Mouse (Mus musculus) CH12F3 (cell line): Measurements from ENCODE around the gene Papss1.

Experiments used
- in situ Hi-C: fragments of 300-500 bp; cut with MboI; formaldehyde crosslinking; loops from 2 replicates; pipeline ENCODE4 v1.14.3; 2020; ENCODE audit warnings: low sequenced_read_pairs

Gene Papss1

GRCm38 (mm10) chr3:131580040-131580439, 15.5 kb downstream of the Papss1 start:
- in situ Hi-C loops, result no loop called here

- in situ Hi-C loops, result no loop called here
These were observed 16.5 kb downstream of the Papss1 start for GRCm38 (mm10) chr3:131581096-131581495.

GRCm38 (mm10) chr3:131586818-131587217, 22.2 kb downstream of the Papss1 start:
- in situ Hi-C loops, result no loop called here

GRCm38 (mm10) chr3:131587959-131588358, 23.4 kb downstream of the Papss1 start:
- in situ Hi-C loops, result no loop called here

- in situ Hi-C loops, result no loop called here
These were observed 28.7 kb downstream of the Papss1 start for GRCm38 (mm10) chr3:131593143-131593798.

GRCm38 (mm10) chr3:131594361-131594760, 29.8 kb downstream of the Papss1 start:
- in situ Hi-C loops, result no loop called here

DNA sequence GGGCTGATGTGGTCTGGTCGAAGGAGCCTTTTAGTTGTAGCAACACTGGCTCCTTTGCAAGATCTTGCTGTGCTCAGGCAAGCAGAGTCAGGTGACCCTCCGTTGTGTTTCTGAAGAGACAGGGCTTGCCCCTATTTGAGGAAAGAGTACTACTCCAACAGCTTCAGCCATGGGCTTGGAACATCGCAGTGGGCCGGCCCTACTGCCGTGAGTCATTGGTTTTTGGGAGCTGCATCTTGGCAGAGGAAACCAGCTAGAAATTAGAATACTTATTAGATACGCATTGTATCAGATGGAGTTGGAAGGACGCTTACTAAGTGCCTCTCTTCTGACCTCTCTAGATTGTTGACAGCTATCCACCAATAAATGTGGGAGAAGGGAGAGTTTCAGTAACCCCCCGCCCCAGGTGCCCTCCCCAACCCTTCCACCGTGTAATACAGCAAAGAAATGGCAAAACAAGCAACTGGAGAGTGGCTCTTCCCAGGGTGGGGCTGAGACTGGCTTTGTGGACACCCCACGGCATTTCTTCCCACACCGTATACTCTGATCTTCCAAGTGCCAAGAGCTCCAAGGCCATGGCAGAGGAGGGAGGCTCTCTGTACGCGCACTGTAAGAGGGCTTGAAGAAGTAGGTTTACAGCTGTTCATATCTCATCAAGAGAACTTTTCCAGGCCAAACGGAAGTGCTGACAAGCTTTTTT, 31.1 kb downstream of the Papss1 start:
- in situ Hi-C loops, result no loop called here

DNA sequence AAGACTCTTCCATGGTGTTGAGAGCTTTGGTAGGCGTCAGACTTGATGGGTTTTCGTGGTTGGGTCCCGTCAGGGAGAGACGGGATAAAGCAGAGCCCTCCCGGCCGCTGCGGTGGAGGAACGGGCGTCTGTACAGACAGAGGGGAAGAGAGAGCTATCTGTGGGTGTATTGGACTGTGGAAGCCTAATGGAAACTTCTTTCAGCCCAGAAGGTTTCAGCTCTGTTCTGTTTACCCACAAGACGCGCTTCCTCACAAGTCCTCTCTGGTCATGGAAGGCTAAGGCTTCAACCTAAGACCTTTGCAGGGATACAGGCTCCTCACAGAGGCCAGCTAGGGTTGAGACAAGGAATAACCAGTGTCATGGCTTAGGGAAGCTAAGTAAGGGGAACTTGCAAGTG, 36.2 kb downstream of the Papss1 start:
- in situ Hi-C loops, result no loop called here

- in situ Hi-C loops, result no loop called here
These were observed 36.8 kb downstream of the Papss1 start for GRCm38 (mm10) chr3:131601366-131601765.

- in situ Hi-C loops, result no loop called here
These were observed 38.4 kb downstream of the Papss1 start for GRCm38 (mm10) chr3:131602995-131603414.

DNA sequence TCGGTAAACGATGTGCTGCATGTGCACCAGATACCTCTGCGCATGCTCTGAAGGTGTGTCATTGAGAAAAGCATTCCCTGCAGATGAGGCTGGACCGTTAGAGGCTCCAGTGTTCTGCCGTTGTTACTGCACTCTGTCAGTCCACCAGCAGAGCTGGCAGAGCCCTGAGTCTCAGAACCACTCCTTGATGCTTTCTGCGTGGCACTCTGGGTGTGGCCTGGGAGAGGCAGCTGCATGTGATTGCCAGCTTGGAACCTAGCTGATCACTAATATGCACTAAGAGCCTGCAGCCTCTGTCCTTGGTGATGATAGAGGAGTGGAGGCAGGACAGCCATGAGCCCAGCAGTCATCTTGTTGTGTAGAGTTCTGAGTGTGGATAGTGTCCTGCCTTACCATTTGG, 43.5 kb downstream of the Papss1 start:
- in situ Hi-C loops, result no loop called here

DNA sequence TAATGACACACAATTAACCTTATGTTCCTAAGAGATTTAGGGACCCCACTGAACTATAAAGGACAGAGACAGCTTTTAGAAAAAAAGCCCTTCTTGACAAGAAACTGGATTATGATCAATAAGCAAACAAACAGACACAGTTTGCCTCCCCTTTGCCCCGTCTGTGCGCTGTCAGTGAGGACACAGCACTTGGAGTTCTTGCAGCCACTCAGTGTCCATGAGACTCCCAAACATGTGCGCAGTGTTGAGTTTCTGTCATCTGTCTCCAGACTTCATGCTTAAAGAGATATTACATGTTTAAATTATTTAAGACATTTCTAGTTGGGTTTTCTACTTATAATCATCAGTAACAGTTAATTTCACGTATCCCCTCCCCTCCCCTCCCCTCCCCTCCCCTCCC, 45.1 kb downstream of the Papss1 start:
- in situ Hi-C loops, result no loop called here

GRCm38 (mm10) chr3:131610595-131610994, 46.0 kb downstream of the Papss1 start:
- in situ Hi-C loops, result no loop called here

DNA sequence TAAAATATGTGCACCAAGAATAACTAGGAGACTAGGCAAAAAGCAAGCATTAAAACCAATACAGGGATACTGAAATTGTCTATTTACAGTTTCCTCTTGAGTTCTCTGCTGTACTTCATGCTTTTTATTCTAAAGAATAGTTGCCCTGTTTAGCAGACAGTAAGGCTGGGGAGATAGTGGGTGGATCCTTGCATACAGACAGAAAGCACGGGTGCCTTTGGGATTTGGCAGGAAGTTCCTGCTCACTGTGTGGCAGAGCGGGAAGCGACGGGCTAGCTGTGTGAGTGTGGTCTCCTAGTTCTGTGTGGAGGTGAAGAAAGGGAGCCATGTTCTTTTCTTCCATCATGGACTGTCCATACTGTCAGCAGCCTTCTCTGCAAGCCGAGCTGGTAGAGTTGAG, 48.3 kb downstream of the Papss1 start:
- in situ Hi-C loops, result no loop called here

DNA sequence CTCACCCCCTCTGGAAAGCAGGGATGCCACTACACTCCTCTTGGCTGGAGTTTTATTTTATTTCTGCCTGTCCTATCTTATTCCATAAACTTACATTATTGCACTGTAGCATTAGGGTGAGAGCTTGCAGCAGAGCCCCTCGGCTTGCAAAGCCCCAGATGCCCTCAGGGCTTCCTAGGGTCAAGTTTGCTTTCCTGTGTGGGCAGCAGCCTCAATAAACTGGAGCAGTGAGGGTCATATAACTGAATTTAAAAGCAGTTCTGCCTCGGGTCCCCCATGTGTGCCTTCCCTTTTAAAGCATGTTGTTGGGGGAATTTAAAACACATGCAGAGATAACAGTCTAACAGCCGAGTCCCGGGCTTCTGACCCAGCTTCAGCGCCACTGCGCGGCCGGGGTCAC, 49.5 kb downstream of the Papss1 start:
- in situ Hi-C loops, result no loop called here

DNA sequence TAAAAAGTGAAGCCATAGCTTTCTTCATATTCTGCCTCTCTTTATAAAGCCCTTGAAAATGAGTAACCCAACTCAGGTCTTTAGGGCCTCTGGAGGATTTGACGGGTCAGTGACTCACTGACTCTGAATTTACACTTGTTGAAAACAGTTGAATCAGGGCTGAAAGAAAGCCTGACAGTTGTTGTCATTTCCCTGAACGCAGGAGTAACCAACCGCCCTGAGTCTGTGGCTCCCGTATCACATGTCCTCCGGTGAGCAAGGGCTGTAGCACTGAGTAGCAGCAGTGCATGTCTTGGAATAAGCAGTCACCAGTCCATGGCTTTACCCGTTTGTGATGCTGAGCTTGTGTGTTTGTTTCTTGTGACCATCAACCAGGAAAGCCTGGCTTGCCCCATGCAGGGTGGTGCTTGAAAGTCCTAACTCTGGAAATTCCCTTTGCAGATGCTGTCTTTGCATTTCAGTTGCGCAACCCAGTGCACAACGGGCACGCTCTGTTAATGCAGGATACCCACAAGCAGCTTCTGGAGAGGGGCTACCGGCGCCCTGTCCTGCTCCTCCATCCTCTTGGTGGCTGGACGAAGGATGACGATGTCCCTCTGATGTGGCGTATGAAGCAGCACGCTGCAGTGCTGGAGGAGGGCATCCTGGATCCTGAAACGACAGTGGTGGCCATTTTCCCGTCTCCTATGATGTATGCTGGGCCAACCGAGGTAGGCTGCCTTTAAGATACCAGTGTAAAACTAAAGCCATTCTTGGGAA, 54.2 kb downstream of the Papss1 start:
- in situ Hi-C loops, result no loop called here

DNA sequence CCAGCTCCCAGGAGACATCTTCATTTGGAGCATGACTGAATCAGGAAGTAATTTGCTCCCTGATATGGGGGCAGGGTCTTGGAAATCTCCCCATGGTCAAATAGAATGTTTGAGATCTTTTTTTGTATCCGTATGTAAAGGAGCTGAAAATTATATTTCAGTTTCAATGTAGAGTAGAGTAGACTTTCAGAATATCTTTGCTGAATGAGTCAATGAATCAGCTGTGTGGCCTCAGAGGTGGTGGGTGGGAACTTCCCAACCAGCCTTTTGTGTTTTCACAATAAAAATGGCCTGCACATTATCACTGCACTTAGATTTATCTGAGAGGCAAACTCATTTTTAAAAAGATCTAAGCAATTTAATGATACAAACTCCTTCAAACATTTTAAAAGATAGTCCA, 58.6 kb downstream of the Papss1 start:
- in situ Hi-C loops, result no loop called here

GRCm38 (mm10) chr3:131624063-131624462, 59.5 kb downstream of the Papss1 start:
- in situ Hi-C loops, result no loop called here

- in situ Hi-C loops, result no loop called here
These were observed 62.9 kb downstream of the Papss1 start for GRCm38 (mm10) chr3:131627476-131627875.

DNA sequence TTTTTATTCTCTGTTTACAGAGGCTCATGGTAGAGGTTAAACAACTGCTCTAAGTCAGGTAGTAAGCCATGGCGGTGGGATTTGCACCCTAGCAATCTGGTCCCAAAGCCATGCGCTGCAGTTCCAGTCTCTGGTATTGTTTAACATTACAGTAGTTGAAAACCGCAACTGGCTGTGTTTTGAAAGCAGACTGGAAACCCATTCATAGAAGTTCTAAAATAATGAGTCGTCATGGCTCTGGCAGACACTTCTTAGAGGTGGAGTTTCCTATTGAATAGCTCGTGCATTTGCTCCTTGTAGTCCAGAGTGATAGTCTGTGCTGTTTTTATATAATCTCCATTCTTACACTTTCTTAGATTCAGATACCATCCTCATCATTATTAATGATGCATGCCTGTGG, 63.7 kb downstream of the Papss1 start:
- in situ Hi-C loops, result no loop called here

- in situ Hi-C loops, result no loop called here
These were observed 64.4 kb downstream of the Papss1 start for GRCm38 (mm10) chr3:131628931-131629330.
